Comparison of ENCODE assay signal across 23 mouse cellular contexts in the genomic region with DNA sequence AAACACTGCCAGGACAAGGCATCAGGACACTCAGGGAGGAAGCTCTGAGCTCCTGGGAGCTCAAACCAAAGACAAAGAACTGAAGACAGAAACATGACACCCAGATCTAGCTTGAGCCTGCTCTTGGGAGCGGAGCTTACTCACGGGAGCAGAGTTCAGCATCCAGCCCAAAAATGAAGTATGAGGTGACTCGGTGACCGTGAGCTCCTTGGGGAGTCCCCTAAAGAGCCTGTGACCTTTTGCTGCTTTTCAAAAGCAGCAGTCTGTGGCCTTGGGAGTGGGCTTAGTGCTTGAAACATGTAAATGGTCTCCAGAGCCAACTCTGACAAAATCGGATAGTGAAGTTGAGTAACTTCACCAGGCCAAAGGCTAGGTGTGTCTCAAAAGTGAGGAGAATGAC. TPM values are rescaled to one million over a fixed set of nuclear protein-coding genes. Genes with fewer than 3 reads are reported as not detected.
"Had no signal": no experiment of that assay in that cellular context is flagged by ENCODE, and none has a peak within 500 bp of the region (broad histone marks: within the 10 kb centered on the region; RNA-seq: fewer than 3 reads in every experiment).

No protein-coding gene starts in this region.

- ATAC-seq: liver, embryonic 12.5 days; midbrain, embryonic 13.5 days; midbrain, embryonic 16.5 days had no signal

- H3K36me3 ChIP-seq: lung, embryonic 15.5 days; midbrain, embryonic 10.5 days had no signal

- H3K4me2 ChIP-seq: liver, embryonic 12.5 days; liver, embryonic 15.5 days; lung, embryonic 15.5 days; midbrain, embryonic 13.5 days; neural tube, embryonic 13.5 days had no signal

- H3K27ac ChIP-seq: kidney, postnatal 0 days; layer of hippocampus, adult 2 months; left cerebral cortex, adult 2 months; liver, embryonic 12.5 days; liver, embryonic 15.5 days; lung, embryonic 15.5 days; midbrain, embryonic 10.5 days; midbrain, embryonic 13.5 days; neural tube, embryonic 13.5 days; stomach, postnatal 0 days had no signal

- H3K9me3 ChIP-seq: liver, embryonic 12.5 days; liver, embryonic 15.5 days; lung, embryonic 15.5 days; megakaryocyte, embryonic 14.5 days; midbrain, embryonic 10.5 days; midbrain, embryonic 13.5 days; neural tube, embryonic 13.5 days had no signal

- H3K4me3 ChIP-seq: layer of hippocampus, adult 2 months; left cerebral cortex, adult 2 months; liver, embryonic 12.5 days; liver, embryonic 15.5 days; lung, embryonic 15.5 days; megakaryocyte, embryonic 14.5 days; midbrain, embryonic 10.5 days; midbrain, embryonic 13.5 days; myocyte; neural tube, embryonic 13.5 days had no signal

- H3K27me3 ChIP-seq: liver, embryonic 12.5 days; liver, embryonic 15.5 days; lung, embryonic 15.5 days; megakaryocyte, embryonic 14.5 days; midbrain, embryonic 13.5 days; neural tube, embryonic 13.5 days had no signal

- H3K4me1 ChIP-seq: liver, embryonic 12.5 days; liver, embryonic 15.5 days; lung, embryonic 15.5 days had no signal

- DNase-seq: kidney, adult 9 months; kidney, postnatal 25 days; layer of hippocampus, adult 9-11 months; layer of hippocampus, postnatal 36 days; lung, adult 18-20 months; lung, postnatal 10 days; lung, postnatal 36 days; thymus, postnatal 25 days had no signal

- H3K9ac ChIP-seq: liver, embryonic 12.5 days; liver, embryonic 15.5 days; lung, embryonic 15.5 days; midbrain, embryonic 13.5 days; neural tube, embryonic 13.5 days had no signal

RNA-seq across cellular contexts. Expression of gene Clstn3, which starts 29.4 kb away (rescaled TPM):
- total RNA-seq: monocyte, adult 5-6 weeks; neutrophil, adult 5-6 weeks had no signal
